Mouse (Mus musculus): ENCODE data around the gene Gatc. TPM values are rescaled to one million over a fixed set of nuclear protein-coding genes. Genes with fewer than 3 reads are reported as not detected.
"Not testable (repeated sequence)": the region's sequence is repeated elsewhere in the genome, so short reads cannot be mapped to it uniquely, and the experiment has no call there.

The Gatc gene
- polyA plus RNA-seq (2011; ENCODE audit: insufficient read depth, insufficient read length, low replicate concordance, missing spikeins) = 7.3 and 7.8 TPM in 2 replicates

- TF ChIP-seq POLR2A (IDR thresholded peaks at IDR 0.05; ENCODE audit: borderline replicate concordance, control insufficient read depth, low read depth, low read length) (peak; percentile 66; the same call in 1 of the 2 replicates), CTCF (IDR thresholded peaks at IDR 0.05; ENCODE audit: control insufficient read depth, insufficient read depth, low read length) (no peak)
- Histone ChIP-seq H3K4me3 (replicated peaks; ENCODE audit: control insufficient read depth, low read depth, low read length) (peak within 1 kb of the TSS; percentile 99), H3K27ac (ENCODE audit: control insufficient read depth, insufficient read depth, low read depth, low read length, poor library complexity) (peak within 1 kb of the TSS; percentile 89), H3K4me1 (ENCODE audit: control insufficient read depth, insufficient read depth, low read length) (peaks cover 2% of the 10 kb centered on the region)
- WGBS = under 1% methylated on average over 62 of the region's 62 CpGs
These were observed at the start of gene Gatc, which contains the start of gene Triap1 for GRCm38 (mm10) chr5:115340577-115341313. Gene Gatc, minus strand, starts transcription at chr5:115341178. Gene Triap1, plus strand, starts transcription at chr5:115341225.

- 63% methylated on average over 2 of the region's 2 CpGs for WGBS
- H3K4me1 ChIP-seq (ENCODE audit: control insufficient read depth, insufficient read depth, low read length); H3K4me3 ChIP-seq (replicated peaks; ENCODE audit: control insufficient read depth, low read depth, low read length); H3K27ac ChIP-seq (ENCODE audit: control insufficient read depth, insufficient read depth, low read depth, low read length, poor library complexity): not testable (repeated sequence)
These were observed 37.9 kb upstream of the Gatc start for GRCm38 (mm10) chr5:115378882-115379281.

GRCm38 (mm10) chr5:115375436-115375835 lies 34.5 kb upstream of the Gatc start:
- TF ChIP-seq POLR2A (IDR thresholded peaks at IDR 0.05; ENCODE audit: borderline replicate concordance, control insufficient read depth, low read depth, low read length) (no peak), CTCF (IDR thresholded peaks at IDR 0.05; ENCODE audit: control insufficient read depth, insufficient read depth, low read length) (no peak)
- Histone ChIP-seq H3K27ac (ENCODE audit: control insufficient read depth, insufficient read depth, low read depth, low read length, poor library complexity) (no peak overlapping the region), H3K4me1 (ENCODE audit: control insufficient read depth, insufficient read depth, low read length) (no peaks in the 10 kb centered on the region), H3K4me3 (replicated peaks; ENCODE audit: control insufficient read depth, low read depth, low read length) (no peak overlapping the region)
- 71% methylated on average over 2 of the region's 2 CpGs for WGBS

GRCm38 (mm10) chr5:115374204-115374820 lies 33.3 kb upstream of the Gatc start:
- 18% methylated on average over 11 of the region's 11 CpGs for WGBS
- TF ChIP-seq CTCF (IDR thresholded peaks at IDR 0.05; ENCODE audit: control insufficient read depth, insufficient read depth, low read length) (no peak), POLR2A (IDR thresholded peaks at IDR 0.05; ENCODE audit: borderline replicate concordance, control insufficient read depth, low read depth, low read length) (no peak)
- H3K4me1 ChIP-seq (ENCODE audit: control insufficient read depth, insufficient read depth, low read length) = no peaks in the 10 kb centered on the region
- no peak overlapping the region for H3K27ac ChIP-seq (ENCODE audit: control insufficient read depth, insufficient read depth, low read depth, low read length, poor library complexity)
- no peak overlapping the region for H3K4me3 ChIP-seq (replicated peaks; ENCODE audit: control insufficient read depth, low read depth, low read length)

GRCm38 (mm10) chr5:115373441-115374203 lies 32.6 kb upstream of the Gatc start:
- TF ChIP-seq POLR2A (IDR thresholded peaks at IDR 0.05; ENCODE audit: borderline replicate concordance, control insufficient read depth, low read depth, low read length) (no peak), CTCF (IDR thresholded peaks at IDR 0.05; ENCODE audit: control insufficient read depth, insufficient read depth, low read length) (no peak)
- no peaks in the 10 kb centered on the region for H3K4me1 ChIP-seq (ENCODE audit: control insufficient read depth, insufficient read depth, low read length)

GRCm38 (mm10) chr5:115371736-115372135 lies 30.8 kb upstream of the Gatc start:
- TF ChIP-seq POLR2A (IDR thresholded peaks at IDR 0.05; ENCODE audit: borderline replicate concordance, control insufficient read depth, low read depth, low read length) = no peak
- TF ChIP-seq CTCF (IDR thresholded peaks at IDR 0.05; ENCODE audit: control insufficient read depth, insufficient read depth, low read length) = no peak
- no peak overlapping the region for H3K27ac ChIP-seq (ENCODE audit: control insufficient read depth, insufficient read depth, low read depth, low read length, poor library complexity)
- WGBS = 66% methylated on average over 9 of the region's 9 CpGs
- H3K4me3 ChIP-seq (replicated peaks; ENCODE audit: control insufficient read depth, low read depth, low read length) = no peak overlapping the region
- no peaks in the 10 kb centered on the region for H3K4me1 ChIP-seq (ENCODE audit: control insufficient read depth, insufficient read depth, low read length)

More at GRCm38 (mm10) chr5:115373441-115374203, 32.6 kb upstream of the Gatc start:
- no peak overlapping the region for H3K4me3 ChIP-seq (replicated peaks; ENCODE audit: control insufficient read depth, low read depth, low read length)
- WGBS = 28% methylated on average over 26 of the region's 26 CpGs
- no peak overlapping the region for H3K27ac ChIP-seq (ENCODE audit: control insufficient read depth, insufficient read depth, low read depth, low read length, poor library complexity)

- no peak for TF ChIP-seq CTCF (IDR thresholded peaks at IDR 0.05; ENCODE audit: control insufficient read depth, insufficient read depth, low read length)
- no peak for TF ChIP-seq POLR2A (IDR thresholded peaks at IDR 0.05; ENCODE audit: borderline replicate concordance, control insufficient read depth, low read depth, low read length)
- WGBS = 72% methylated on average over 4 of the region's 4 CpGs
- H3K4me3 ChIP-seq (replicated peaks; ENCODE audit: control insufficient read depth, low read depth, low read length) = no peak overlapping the region
- H3K27ac ChIP-seq (ENCODE audit: control insufficient read depth, insufficient read depth, low read depth, low read length, poor library complexity) = no peak overlapping the region
- H3K4me1 ChIP-seq (ENCODE audit: control insufficient read depth, insufficient read depth, low read length) = no peaks in the 10 kb centered on the region
These were observed 23.8 kb upstream of the Gatc start for GRCm38 (mm10) chr5:115364782-115365181.

All from bone marrow, adult 2 months (tissue).